Mouse (Mus musculus): Measurements from ENCODE around the gene Madcam1.
A peak's percentile ranks its signal among the peaks of the same experiment; 100 is the strongest.

Madcam1 gene

DNA sequence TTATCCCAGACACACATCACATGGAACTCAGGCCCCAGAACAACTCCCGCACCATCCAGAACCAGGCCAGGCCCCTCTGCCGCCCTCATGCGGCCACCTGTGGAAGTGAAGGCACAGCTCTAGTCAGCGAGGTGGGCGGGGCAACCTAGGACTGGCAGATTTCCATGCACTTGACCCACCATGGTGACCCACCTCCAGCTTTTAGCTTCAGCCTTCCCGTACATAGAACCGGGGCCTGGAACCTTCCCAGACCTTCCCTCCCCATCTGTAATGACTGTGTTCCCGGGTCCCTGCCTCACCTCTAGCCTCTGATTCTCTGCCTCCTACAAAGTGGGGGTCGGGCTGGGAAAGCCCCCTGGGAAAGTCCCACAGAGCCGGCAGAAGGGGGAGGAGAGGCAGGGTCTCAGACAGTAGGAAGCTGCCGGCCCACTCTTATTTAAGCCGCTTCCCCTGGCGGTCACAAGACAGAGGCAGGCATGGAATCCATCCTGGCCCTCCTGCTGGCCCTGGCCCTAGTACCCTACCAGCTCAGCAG lies at the start of gene Madcam1:
Gene Madcam1, plus strand, starts transcription at position 429 of the 535 bp plus-strand sequence.
- peak; percentile 79 for DNase-seq (ENCODE audit: low read depth, low spot score)
- H3K27me3 ChIP-seq (ENCODE audit: control insufficient read depth, insufficient read depth, low read length, poor library complexity, severe bottlenecking), result no peaks in the 10 kb centered on the region
- no peaks in the 10 kb centered on the region for H3K36me3 ChIP-seq (ENCODE audit: control insufficient read depth, insufficient read depth, low read length, poor library complexity, severe bottlenecking)

DNA sequence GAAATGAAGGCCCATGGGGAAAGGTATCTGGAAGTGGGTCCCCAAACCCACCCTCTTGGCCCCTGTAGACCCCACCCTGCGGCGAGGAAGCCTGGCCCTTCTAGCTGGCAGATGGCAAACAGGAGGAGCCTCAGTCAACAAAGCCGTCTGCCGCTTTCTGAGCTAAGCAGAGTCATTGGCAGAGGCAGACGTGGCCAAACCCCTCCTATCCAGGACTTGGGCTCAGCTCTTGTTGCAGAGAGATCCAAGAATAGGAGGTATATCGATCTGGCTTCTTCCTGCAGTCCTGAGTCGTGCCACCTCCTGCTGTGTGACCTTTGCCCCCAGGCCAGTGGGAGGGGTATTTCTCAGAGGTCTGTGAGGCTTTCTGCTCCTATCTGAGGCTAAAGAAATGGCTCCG lies 48.5 kb upstream of the Madcam1 start:
- H3K27me3 ChIP-seq (ENCODE audit: control insufficient read depth, insufficient read depth, low read length, poor library complexity, severe bottlenecking), result no peaks in the 10 kb centered on the region; the same call in 1 of the 2 replicates
- H3K36me3 ChIP-seq (ENCODE audit: control insufficient read depth, insufficient read depth, low read length, poor library complexity, severe bottlenecking), result no peaks in the 10 kb centered on the region
- no peak for DNase-seq (ENCODE audit: low read depth, low spot score)

DNA sequence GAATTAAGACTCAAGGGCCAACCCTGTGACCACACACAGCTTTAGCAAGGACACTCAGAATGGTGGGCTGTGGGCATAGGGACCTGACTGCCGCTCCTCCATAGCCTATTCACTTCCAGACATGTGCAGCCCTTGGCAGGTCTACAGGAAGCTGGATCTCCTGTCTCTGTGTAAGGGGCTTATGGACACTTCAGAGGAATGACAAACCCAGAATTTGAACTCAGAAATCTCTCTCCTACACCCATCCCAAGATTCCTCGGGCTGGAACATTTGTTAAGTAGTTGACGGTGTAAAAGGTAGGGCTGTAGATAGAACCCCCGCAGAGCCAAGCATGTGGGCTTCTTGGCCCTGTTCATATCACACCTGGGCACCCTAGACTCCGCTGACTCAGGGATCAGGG lies 48.0 kb upstream of the Madcam1 start:
- no peak for DNase-seq (ENCODE audit: low read depth, low spot score)
- H3K27me3 ChIP-seq (ENCODE audit: control insufficient read depth, insufficient read depth, low read length, poor library complexity, severe bottlenecking), result no peaks in the 10 kb centered on the region; the same call in 1 of the 2 replicates
- no peaks in the 10 kb centered on the region for H3K36me3 ChIP-seq (ENCODE audit: control insufficient read depth, insufficient read depth, low read length, poor library complexity, severe bottlenecking)

DNA sequence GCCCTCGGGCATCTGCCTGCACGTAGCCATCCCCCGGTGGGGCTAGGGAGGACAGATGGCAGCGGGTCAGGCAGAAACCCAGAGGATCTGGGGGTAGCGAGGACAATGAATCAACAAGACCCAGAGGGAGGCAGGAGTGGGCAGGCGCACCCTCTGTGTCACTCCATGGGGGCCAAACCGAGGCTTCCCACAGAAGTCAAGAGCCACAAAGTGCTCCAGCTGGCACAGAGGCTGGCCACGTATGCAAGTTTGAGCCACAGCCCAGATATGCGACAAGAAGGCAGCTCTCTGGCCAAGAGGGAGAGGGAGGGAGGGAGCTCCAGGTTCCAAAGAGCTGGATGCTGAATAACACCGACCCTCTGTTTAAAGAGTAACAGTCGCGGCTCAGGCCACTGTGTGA lies 40.4 kb upstream of the Madcam1 start:
- no peak for DNase-seq (ENCODE audit: low read depth, low spot score)
- Histone ChIP-seq H3K27me3 (ENCODE audit: control insufficient read depth, insufficient read depth, low read length, poor library complexity, severe bottlenecking) (no peaks in the 10 kb centered on the region; the same call in 1 of the 2 replicates), H3K36me3 (ENCODE audit: control insufficient read depth, insufficient read depth, low read length, poor library complexity, severe bottlenecking) (no peaks in the 10 kb centered on the region)

DNA sequence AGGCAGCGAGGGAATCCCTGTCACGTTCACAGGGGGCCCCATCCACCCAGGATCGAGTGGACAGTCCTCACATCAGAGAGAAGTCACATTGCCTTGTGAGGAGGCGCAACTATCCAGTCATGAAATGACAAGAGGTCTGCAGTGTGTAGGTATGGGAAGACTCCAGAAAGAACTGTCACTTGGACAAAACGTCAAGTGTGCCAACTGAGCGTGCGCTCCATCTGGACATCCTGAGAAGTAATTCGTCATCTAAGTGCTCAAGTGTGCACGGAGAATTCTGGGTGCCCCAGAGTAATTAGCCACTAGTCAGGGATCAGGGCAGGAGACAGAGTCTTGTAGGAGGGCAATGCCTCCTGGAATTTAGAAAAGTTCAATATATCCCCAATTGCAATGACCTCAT lies 39.0 kb upstream of the Madcam1 start:
- no peaks in the 10 kb centered on the region for H3K36me3 ChIP-seq (ENCODE audit: control insufficient read depth, insufficient read depth, low read length, poor library complexity, severe bottlenecking)
- H3K27me3 ChIP-seq (ENCODE audit: control insufficient read depth, insufficient read depth, low read length, poor library complexity, severe bottlenecking), result no peaks in the 10 kb centered on the region; the same call in 1 of the 2 replicates
- DNase-seq (ENCODE audit: low read depth, low spot score), result no peak

DNA sequence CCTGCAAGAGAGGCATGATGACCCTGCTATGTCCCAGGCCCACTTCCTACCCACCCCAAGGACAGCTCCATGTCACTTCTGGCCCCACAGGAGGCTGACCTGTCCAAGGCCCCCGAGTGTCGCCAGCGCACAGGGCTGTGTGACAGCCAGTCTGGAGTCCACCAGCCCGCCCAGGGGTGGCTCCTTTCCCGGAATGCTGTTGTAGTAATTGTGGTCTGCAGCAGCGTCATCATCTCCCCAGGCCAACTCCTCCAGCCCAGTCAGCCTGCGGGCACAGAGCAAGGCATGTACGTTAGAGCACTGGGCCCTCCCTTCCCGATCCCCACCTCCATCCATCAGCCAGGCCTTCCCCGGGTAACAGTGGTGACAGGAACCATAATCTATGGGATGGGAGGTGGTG lies 38.2 kb upstream of the Madcam1 start:
- Histone ChIP-seq H3K27me3 (ENCODE audit: control insufficient read depth, insufficient read depth, low read length, poor library complexity, severe bottlenecking) (no peaks in the 10 kb centered on the region; the same call in 1 of the 2 replicates), H3K36me3 (ENCODE audit: control insufficient read depth, insufficient read depth, low read length, poor library complexity, severe bottlenecking) (no peaks in the 10 kb centered on the region)
- DNase-seq (ENCODE audit: low read depth, low spot score), result no peak

DNA sequence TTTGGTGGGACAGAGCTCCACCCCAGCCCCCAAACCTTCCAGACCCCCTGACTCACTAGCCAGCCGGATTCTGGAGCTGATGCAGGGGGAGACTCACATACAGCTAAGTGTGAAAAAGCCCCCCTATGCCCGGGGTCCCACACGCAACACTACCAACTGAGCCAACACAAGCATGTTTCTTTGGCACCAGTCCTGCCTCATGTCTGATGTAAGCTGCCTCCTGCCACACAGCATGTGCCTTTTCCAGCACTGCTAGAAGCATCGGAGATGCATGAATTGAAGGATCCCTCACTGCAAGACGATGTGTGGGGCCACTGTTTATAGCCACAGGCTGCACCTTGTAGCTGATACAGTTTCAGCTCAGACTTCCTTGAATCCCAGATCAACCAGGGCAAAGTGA lies 36.0 kb upstream of the Madcam1 start:
- Histone ChIP-seq H3K36me3 (ENCODE audit: control insufficient read depth, insufficient read depth, low read length, poor library complexity, severe bottlenecking) (no peaks in the 10 kb centered on the region), H3K27me3 (ENCODE audit: control insufficient read depth, insufficient read depth, low read length, poor library complexity, severe bottlenecking) (no peaks in the 10 kb centered on the region)
- DNase-seq (ENCODE audit: low read depth, low spot score), result no peak

DNA sequence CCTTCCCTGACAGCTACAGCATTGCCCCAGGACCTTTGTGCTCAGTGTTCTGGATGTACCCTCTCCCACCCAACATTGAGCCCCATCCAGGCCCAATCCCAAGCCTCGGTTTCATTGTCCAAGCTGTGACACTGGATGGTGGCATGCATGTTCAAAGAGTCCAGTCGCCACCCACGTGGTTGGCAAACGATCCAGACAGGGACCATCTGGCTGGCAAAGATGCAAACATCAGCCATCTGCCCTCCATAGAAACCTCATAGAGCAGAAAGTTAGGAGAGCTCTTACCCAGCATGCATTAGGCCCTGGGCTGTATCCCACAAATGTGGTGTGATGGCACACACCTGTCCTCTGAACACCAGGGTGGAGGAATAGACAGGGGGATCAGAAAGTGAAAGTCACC lies 32.9 kb upstream of the Madcam1 start:
- H3K36me3 ChIP-seq (ENCODE audit: control insufficient read depth, insufficient read depth, low read length, poor library complexity, severe bottlenecking), result no peaks in the 10 kb centered on the region
- DNase-seq (ENCODE audit: low read depth, low spot score), result no peak
- no peaks in the 10 kb centered on the region; the same call in 1 of the 2 replicates for H3K27me3 ChIP-seq (ENCODE audit: control insufficient read depth, insufficient read depth, low read length, poor library complexity, severe bottlenecking)

DNA sequence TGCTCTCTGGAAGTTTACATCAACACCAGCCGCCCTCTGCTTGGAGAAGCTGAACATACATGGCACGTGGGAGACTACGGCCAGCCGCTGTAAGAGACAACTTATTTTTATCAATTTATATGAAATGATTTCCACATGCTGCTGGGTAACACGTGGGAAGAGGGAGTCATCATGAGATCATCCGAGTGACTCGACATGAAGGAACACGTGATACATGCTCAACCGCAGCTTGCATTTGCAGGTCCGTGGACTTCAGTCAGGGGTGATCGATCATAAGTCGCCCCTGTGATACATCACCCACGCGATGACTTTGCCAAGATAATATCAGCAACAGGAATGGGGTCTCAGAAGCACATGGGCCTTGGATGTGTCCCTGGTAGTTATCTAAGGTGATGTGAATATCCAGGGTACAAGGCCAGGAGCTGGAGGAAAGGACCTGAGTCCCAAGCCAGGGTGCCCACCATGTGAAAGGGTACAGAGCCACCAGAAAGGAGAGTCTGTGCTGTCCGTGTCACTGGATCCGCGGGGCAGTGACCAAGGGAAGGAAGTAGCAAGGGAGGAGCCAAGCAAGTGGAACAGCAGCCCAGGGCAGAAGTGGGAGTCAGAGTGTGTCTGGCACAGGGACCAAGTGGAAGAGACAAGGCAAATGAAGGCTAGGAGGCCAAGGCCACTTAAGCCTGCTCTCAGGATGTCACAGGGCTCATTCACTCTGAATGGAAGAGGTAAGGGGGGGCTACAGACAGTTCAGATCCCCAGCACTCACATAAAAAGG lies 31.2 kb upstream of the Madcam1 start:
- Histone ChIP-seq H3K27me3 (ENCODE audit: control insufficient read depth, insufficient read depth, low read length, poor library complexity, severe bottlenecking) (no peaks in the 10 kb centered on the region; the same call in 1 of the 2 replicates), H3K36me3 (ENCODE audit: control insufficient read depth, insufficient read depth, low read length, poor library complexity, severe bottlenecking) (no peaks in the 10 kb centered on the region)
- DNase-seq (ENCODE audit: low read depth, low spot score), result no peak

DNA sequence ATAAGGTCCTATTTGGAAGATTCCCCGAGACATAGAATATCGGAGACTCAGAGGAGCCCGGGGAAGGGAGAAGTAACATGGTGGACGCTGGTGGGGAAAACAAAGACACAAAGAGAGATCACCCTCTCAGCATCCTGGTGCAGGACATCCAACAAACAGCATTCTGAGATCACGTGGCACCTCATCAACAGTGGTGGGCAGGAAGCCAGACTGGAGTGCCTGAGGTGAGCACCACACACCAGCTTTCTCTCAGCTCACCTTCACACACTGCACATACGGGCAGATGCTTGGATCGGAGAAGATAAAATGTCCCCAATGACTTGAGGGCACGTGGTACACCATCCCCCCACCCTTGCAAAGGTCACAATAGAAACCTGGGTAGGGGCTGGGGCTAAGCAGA lies 28.1 kb upstream of the Madcam1 start:
- no peak for DNase-seq (ENCODE audit: low read depth, low spot score)
- Histone ChIP-seq H3K36me3 (ENCODE audit: control insufficient read depth, insufficient read depth, low read length, poor library complexity, severe bottlenecking) (no peaks in the 10 kb centered on the region), H3K27me3 (ENCODE audit: control insufficient read depth, insufficient read depth, low read length, poor library complexity, severe bottlenecking) (no peaks in the 10 kb centered on the region; the same call in 1 of the 2 replicates)

DNA sequence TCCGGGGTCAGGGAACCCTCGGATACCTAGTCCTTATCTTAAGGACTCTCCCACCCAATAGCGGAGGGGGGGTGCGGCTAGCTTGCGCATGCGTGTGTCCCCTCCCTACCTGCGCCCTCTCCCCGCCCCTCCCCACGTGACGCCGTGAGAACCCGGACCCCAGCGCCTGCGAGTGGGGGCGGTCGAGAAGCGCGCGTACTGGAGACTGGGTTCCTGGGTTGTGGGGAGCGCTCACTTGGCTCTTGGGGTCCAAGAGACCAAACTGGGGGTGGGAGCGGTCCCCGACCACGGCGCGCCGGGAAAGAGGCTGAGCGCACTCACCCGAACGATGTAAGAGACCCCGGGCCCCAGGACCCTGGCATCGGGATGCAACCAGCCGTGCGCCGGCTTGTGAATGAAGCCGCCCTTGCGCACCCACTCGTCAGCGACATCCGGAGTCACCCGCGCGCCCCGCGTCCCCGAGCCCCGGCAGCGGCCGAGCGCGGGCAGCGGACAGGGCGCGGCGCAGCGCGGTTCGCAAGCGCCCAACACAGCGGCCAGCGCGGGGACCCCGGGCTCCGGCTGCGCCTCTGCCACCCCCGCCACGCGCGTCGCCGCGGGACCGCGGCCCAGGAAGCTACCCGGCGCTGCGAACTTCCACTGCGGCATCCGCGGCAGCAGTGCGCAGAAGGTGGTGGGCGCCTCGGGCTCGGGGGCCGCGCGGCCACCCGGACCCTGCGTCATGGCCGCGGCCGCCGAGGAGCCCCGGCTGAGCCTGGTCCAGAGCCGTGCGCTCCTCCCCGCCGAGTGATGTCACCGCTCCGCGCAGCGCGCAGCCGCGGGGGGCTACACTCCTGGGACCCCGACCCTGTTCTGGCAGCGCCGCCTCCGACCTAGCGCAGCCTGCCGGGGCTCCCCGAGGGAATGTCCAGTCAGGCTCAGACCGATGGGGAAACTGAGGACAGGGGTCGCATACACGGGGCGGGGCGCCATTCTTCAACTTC lies 26.9 kb upstream of the Madcam1 start, which contains the start of gene Shc2:
Gene Shc2, minus strand, starts transcription at position 791 of the 983 bp plus-strand sequence.
- Histone ChIP-seq H3K27me3 (ENCODE audit: control insufficient read depth, insufficient read depth, low read length, poor library complexity, severe bottlenecking) (no peaks in the 10 kb centered on the region; the same call in 1 of the 2 replicates), H3K36me3 (ENCODE audit: control insufficient read depth, insufficient read depth, low read length, poor library complexity, severe bottlenecking) (no peaks in the 10 kb centered on the region)
- no peak for DNase-seq (ENCODE audit: low read depth, low spot score)

DNA sequence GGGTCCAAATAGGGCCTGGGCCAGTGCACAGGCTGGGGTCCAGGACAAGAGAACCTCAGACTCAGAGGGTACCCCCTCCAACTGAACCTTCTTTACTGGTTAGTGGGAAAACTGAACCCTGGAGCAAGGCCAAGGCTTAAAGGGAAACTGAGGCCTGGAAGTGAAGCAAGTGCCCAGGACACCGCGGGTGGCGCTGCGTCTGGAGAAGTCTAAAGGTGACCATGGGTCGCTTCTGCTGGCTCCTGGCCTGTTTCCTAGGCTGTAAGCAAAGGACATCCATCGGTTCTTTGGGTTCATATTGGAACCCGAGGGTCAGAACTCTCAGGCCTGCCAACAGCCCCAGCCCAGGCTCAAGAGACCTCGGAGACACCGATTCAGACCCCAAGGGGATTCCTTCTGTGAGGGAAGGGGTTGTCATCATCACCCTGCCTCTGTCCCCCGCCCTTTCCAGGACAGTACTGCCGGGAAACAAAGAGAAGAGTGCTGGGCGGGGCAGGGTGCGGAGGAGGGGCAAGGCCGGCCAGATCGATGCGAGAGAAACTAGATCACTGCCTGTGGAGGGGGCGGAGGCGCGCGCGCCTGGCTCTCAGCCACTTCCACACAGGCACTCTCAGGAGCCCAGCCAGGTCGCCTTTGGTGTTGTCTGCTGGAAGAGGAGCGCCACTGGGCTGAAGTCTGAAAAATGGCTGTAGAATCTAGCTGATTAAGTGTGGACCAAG lies 25.7 kb upstream of the Madcam1 start:
- Histone ChIP-seq H3K27me3 (ENCODE audit: control insufficient read depth, insufficient read depth, low read length, poor library complexity, severe bottlenecking) (no peaks in the 10 kb centered on the region; the same call in 1 of the 2 replicates), H3K36me3 (ENCODE audit: control insufficient read depth, insufficient read depth, low read length, poor library complexity, severe bottlenecking) (no peaks in the 10 kb centered on the region)
- DNase-seq (ENCODE audit: low read depth, low spot score), result no peak

DNA sequence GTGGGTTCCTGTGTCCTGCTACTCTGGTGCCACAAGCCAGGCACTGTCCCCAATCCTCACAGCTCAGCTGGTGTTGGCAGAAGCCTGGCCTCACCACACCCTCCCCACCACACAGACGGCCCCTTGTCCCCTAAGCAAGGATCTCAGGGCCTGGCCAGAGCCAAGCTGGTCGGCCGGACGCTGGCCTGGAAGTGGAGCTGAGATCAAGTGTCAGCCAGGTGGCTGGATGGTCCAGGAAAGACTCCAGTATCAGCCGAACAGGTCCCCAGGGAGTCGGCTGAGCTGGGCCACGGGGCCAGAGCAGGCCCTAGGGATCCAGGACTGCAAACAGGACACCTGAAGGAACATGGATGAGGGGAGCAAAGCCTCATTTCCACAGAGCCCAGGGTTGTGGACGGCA lies 18.6 kb upstream of the Madcam1 start, which contains the start of gene Odf3l2:
Gene Odf3l2, minus strand, starts transcription at position 28 of the 400 bp plus-strand sequence.
- no peaks in the 10 kb centered on the region for H3K36me3 ChIP-seq (ENCODE audit: control insufficient read depth, insufficient read depth, low read length, poor library complexity, severe bottlenecking)
- DNase-seq (ENCODE audit: low read depth, low spot score), result no peak
- no peaks in the 10 kb centered on the region for H3K27me3 ChIP-seq (ENCODE audit: control insufficient read depth, insufficient read depth, low read length, poor library complexity, severe bottlenecking)
